Mouse (Mus musculus): ENCODE data around the gene Vps33a. TPM values are rescaled to one million over a fixed set of nuclear protein-coding genes. Genes with fewer than 3 reads are reported as not detected.
A peak's percentile ranks its signal among the peaks of the same experiment; 100 is the strongest.
"Not testable (repeated sequence)": the region's sequence is repeated elsewhere in the genome, so short reads cannot be mapped to it uniquely, and the experiment has no call there.

The Vps33a gene
- polyA plus RNA-seq, 1 experiment from 2014 or later: 27.9 TPM

DNA sequence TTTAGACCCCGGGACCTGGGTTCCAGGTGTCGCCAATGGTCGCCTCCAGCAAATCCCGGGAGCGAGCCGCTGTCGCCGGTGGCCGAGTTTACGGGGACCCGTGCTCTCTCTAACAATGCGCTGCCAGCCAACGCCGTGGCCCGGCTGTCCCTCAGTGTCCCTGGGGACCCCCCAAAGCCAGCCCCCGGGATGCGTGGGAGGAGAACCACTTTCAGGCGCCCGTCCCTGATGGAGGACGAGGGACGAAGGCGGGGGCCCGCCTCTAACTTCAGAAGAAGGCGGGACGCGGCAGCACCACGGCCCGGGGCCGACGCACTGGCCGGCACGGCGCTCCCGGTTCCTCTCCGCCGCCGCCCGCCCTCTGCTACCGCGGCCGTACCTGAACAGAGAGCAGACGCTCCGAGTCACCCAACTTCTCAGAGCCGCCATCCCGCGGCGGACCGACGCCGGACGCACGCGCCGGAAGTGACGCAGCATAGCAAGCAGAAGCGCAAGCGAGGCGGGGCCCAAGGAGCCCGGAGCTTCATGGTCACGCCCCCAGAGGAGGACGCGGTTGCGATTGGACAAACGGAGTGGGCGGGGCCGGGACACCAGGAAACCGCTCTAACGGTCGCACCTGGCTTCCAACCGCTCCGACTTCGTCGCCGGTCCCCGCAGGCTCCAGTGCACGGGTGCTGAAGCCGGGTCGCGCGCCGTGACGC is 49.0 kb downstream of the Vps33a start, which contains the start of gene Diablo:
Gene Diablo, minus strand, starts transcription at position 485 of the 701 bp plus-strand sequence.
- Histone ChIP-seq H3K9me3 (replicated peaks; ENCODE audit: control insufficient read depth, low read length) (no peaks in the 10 kb centered on the region), H3K27ac (replicated peaks; ENCODE audit: low read depth, low read length) (peak within 1 kb of the TSS; percentile 52; the same call in 1 of the 2 replicates), H3K36me3 (replicated peaks; ENCODE audit: control insufficient read depth, insufficient read depth, low read depth, low read length) (no peaks in the 10 kb centered on the region), H3K4me1 (ENCODE audit: control insufficient read depth, insufficient read depth, low read length) (no peaks in the 10 kb centered on the region; the same call in 1 of the 2 replicates), H3K9ac (replicated peaks; ENCODE audit: low read length) (peak within 1 kb of the TSS; percentile 88), H3K4me3 (ENCODE audit: low read depth, low read length) (peak within 1 kb of the TSS; percentile 97), H3K27me3 (ENCODE audit: control insufficient read depth, insufficient read depth, low read length) (no peaks in the 10 kb centered on the region), H3K4me2 (ENCODE audit: low read depth, low read length) (peak within 1 kb of the TSS; percentile 89)
- WGBS: under 1% methylated on average over 74 of the region's 82 CpGs
- DNase-seq (ENCODE audit: low spot score): peak; percentile 100
- peak; percentile 92 for ATAC-seq (replicated peaks; ENCODE audit: insufficient number of reproducible peaks, low FRiP score, low TSS enrichment, low read depth)

DNA sequence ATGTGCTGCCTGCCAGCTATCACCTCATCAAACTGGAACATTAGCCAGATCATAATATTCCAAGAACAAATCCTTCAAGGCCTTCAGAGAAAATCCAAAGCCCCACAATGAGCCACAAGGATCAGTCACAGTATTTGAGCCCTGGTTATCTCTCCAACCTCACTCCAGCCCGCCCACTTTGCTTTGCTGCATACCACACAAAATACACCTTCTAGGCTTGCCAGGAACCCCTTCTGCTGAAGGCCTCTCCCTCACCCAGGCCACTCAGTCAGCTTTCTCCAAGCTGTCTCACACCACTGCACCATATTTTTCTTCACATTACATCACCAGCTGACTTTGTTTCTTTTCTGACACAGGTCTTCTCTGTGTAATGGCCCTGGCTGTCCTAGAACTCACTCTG is 50.7 kb downstream of the Vps33a start:
- Histone ChIP-seq H3K4me2 (ENCODE audit: low read depth, low read length) (no peak overlapping the region), H3K27me3 (ENCODE audit: control insufficient read depth, insufficient read depth, low read length) (no peaks in the 10 kb centered on the region), H3K36me3 (replicated peaks; ENCODE audit: control insufficient read depth, insufficient read depth, low read depth, low read length) (no peaks in the 10 kb centered on the region), H3K27ac (replicated peaks; ENCODE audit: low read depth, low read length) (no peak overlapping the region), H3K9ac (replicated peaks; ENCODE audit: low read length) (no peak overlapping the region), H3K4me3 (ENCODE audit: low read depth, low read length) (no peak overlapping the region), H3K9me3 (replicated peaks; ENCODE audit: control insufficient read depth, low read length) (no peaks in the 10 kb centered on the region), H3K4me1 (ENCODE audit: control insufficient read depth, insufficient read depth, low read length) (no peaks in the 10 kb centered on the region; the same call in 1 of the 2 replicates)
- WGBS: 84% methylated on average over 1 of the region's 1 CpGs
- ATAC-seq (replicated peaks; ENCODE audit: insufficient number of reproducible peaks, low FRiP score, low TSS enrichment, low read depth): no peak
- no peak for DNase-seq (ENCODE audit: low spot score)

DNA sequence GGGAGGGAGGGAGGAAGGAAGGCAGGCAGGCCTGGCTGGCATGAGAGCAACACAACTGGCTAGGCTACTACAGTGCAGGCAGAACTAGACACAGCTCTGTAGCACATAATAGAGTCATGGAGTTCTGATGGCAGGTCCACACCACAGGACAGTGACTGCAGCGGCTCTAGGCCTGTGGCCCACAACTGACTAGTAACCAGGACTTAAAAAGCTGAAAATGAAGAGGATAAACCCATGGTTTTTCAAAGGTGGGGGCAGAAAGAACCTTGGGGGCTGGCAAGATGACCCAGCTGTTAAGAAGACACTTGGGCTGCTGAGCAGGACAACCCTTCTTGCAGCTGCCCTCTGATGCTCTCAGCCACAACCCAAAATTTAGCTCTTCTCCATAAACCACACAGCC is 51.2 kb downstream of the Vps33a start:
- Histone ChIP-seq H3K4me2 (ENCODE audit: low read depth, low read length) (no peak overlapping the region), H3K36me3 (replicated peaks; ENCODE audit: control insufficient read depth, insufficient read depth, low read depth, low read length) (no peaks in the 10 kb centered on the region), H3K27me3 (ENCODE audit: control insufficient read depth, insufficient read depth, low read length) (no peaks in the 10 kb centered on the region), H3K9me3 (replicated peaks; ENCODE audit: control insufficient read depth, low read length) (no peaks in the 10 kb centered on the region), H3K9ac (replicated peaks; ENCODE audit: low read length) (no peak overlapping the region), H3K4me3 (ENCODE audit: low read depth, low read length) (no peak overlapping the region), H3K27ac (replicated peaks; ENCODE audit: low read depth, low read length) (no peak overlapping the region), H3K4me1 (ENCODE audit: control insufficient read depth, insufficient read depth, low read length) (no peaks in the 10 kb centered on the region; the same call in 1 of the 2 replicates)
- 88% methylated on average over 1 of the region's 1 CpGs for WGBS
- DNase-seq (ENCODE audit: low spot score) (no peak), ATAC-seq (replicated peaks; ENCODE audit: insufficient number of reproducible peaks, low FRiP score, low TSS enrichment, low read depth) (no peak)

DNA sequence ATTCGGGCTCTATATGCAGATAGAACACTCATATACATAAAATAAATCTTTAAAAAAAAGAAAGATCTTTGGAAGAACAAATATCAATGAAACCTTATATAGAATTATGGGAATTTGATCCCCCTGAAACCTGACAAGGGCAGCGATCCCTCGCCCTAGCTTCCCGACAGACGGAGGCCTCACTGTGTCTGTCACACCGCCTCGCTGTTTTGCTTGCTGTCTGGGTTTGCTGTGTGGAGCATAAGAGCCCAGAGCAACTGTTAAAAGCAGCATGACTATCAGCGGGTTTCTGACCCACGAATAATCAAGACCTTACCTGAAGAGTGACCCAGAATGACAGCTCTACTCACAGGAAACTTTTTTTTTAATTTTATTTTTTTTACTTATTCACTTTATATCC is 52.2 kb downstream of the Vps33a start:
- H3K27ac ChIP-seq (replicated peaks; ENCODE audit: low read depth, low read length): no peak overlapping the region
- 83% methylated on average over 9 of the region's 9 CpGs for WGBS

DNA sequence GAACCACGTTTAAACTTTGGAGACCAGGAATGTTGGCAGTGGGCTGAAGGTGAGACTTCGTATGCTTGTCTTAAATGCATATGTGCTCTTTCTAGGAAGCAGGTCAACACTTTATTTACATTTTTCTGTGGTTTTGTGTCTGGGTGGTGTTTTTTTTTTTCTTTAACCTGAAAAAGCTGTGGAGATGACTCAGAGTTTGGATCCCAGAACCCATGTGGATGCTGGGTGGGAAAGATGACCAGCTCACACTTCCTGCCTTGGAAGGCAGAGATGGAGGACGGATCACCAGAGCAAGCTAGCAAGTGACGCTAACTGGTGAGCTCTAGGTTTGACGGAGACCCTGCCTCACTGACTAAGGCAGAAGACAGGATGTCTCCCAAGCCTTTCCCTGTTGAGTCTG is 58.0 kb downstream of the Vps33a start:
- WGBS: 88% methylated on average over 5 of the region's 5 CpGs
- Histone ChIP-seq H3K9me3 (replicated peaks; ENCODE audit: control insufficient read depth, low read length) (no peaks in the 10 kb centered on the region), H3K4me2 (ENCODE audit: low read depth, low read length) (no peak overlapping the region), H3K36me3 (replicated peaks; ENCODE audit: control insufficient read depth, insufficient read depth, low read depth, low read length) (no peaks in the 10 kb centered on the region; the same call in 1 of the 2 replicates), H3K9ac (replicated peaks; ENCODE audit: low read length) (no peak overlapping the region), H3K4me1 (ENCODE audit: control insufficient read depth, insufficient read depth, low read length) (no peaks in the 10 kb centered on the region), H3K27ac (replicated peaks; ENCODE audit: low read depth, low read length) (no peak overlapping the region), H3K4me3 (ENCODE audit: low read depth, low read length) (no peak overlapping the region), H3K27me3 (ENCODE audit: control insufficient read depth, insufficient read depth, low read length) (no peaks in the 10 kb centered on the region)
- ATAC-seq (replicated peaks; ENCODE audit: insufficient number of reproducible peaks, low FRiP score, low TSS enrichment, low read depth) (no peak), DNase-seq (ENCODE audit: low spot score) (no peak)

More for the DNA sequence above, 52.2 kb downstream of the Vps33a start:
- Histone ChIP-seq H3K4me3 (ENCODE audit: low read depth, low read length) (no peak overlapping the region), H3K27me3 (ENCODE audit: control insufficient read depth, insufficient read depth, low read length) (no peaks in the 10 kb centered on the region), H3K9me3 (replicated peaks; ENCODE audit: control insufficient read depth, low read length) (no peaks in the 10 kb centered on the region), H3K4me1 (ENCODE audit: control insufficient read depth, insufficient read depth, low read length) (no peaks in the 10 kb centered on the region; the same call in 1 of the 2 replicates), H3K36me3 (replicated peaks; ENCODE audit: control insufficient read depth, insufficient read depth, low read depth, low read length) (no peaks in the 10 kb centered on the region), H3K9ac (replicated peaks; ENCODE audit: low read length) (no peak overlapping the region), H3K4me2 (ENCODE audit: low read depth, low read length) (no peak overlapping the region)
- DNase-seq (ENCODE audit: low spot score): no peak
- no peak for ATAC-seq (replicated peaks; ENCODE audit: insufficient number of reproducible peaks, low FRiP score, low TSS enrichment, low read depth)

DNA sequence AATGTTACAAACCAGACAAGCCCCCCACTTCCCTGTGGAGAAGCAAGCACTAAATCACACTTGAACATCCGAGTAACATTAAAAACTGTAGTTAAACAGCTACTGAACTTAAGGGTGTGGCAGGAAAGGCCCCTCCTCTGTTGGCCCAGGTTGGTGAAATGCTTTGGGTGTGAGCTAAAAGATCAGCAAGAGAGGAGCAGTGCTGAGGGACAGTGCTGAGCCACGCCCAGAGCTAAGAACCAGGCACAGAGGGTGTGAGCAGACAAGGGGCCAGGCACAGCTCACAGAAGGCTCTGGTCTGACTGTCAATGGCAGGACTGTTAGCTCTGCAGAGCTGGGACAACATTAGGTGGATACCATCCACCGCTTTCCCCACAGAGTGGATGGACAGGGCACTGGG is 60.7 kb downstream of the Vps33a start:
- Histone ChIP-seq H3K36me3 (replicated peaks; ENCODE audit: control insufficient read depth, insufficient read depth, low read depth, low read length) (no peaks in the 10 kb centered on the region; the same call in 1 of the 2 replicates), H3K9me3 (replicated peaks; ENCODE audit: control insufficient read depth, low read length) (no peaks in the 10 kb centered on the region), H3K9ac (replicated peaks; ENCODE audit: low read length) (no peak overlapping the region), H3K4me1 (ENCODE audit: control insufficient read depth, insufficient read depth, low read length) (no peaks in the 10 kb centered on the region), H3K27me3 (ENCODE audit: control insufficient read depth, insufficient read depth, low read length) (no peaks in the 10 kb centered on the region), H3K4me3 (ENCODE audit: low read depth, low read length) (no peak overlapping the region), H3K4me2 (ENCODE audit: low read depth, low read length) (no peak overlapping the region), H3K27ac (replicated peaks; ENCODE audit: low read depth, low read length) (no peak overlapping the region)
- WGBS: 85% methylated on average over 3 of the region's 3 CpGs
- DNase-seq (ENCODE audit: low spot score): no peak
- no peak for ATAC-seq (replicated peaks; ENCODE audit: insufficient number of reproducible peaks, low FRiP score, low TSS enrichment, low read depth)

DNA sequence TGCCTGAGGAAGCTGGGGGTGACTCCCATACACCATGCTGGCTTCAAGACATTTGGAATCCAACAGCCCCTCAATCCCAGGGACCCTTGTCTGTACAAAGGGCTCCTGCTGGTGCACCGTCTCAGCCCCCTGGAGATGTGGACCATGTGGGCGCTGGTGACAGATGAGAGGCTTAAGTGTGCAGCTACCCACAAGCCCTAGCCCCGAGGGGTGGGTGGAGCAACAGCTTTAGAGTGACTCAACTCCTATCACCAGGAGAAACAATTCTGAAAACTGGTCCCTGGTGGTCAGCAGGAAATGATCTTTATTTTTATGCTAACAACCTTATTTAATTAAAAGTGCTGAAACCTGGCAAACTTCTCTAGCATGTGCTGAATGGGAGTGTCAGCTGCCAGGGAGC is 61.4 kb downstream of the Vps33a start:
- H3K27ac ChIP-seq (replicated peaks; ENCODE audit: low read depth, low read length); H3K9ac ChIP-seq (replicated peaks; ENCODE audit: low read length); H3K4me1 ChIP-seq (ENCODE audit: control insufficient read depth, insufficient read depth, low read length); H3K9me3 ChIP-seq (replicated peaks; ENCODE audit: control insufficient read depth, low read length); H3K36me3 ChIP-seq (replicated peaks; ENCODE audit: control insufficient read depth, insufficient read depth, low read depth, low read length); H3K27me3 ChIP-seq (ENCODE audit: control insufficient read depth, insufficient read depth, low read length); H3K4me3 ChIP-seq (ENCODE audit: low read depth, low read length); DNase-seq (ENCODE audit: low spot score); ATAC-seq (replicated peaks; ENCODE audit: insufficient number of reproducible peaks, low FRiP score, low TSS enrichment, low read depth); H3K4me2 ChIP-seq (ENCODE audit: low read depth, low read length): not testable (repeated sequence)
- 72% methylated on average over 3 of the region's 3 CpGs for WGBS

DNA sequence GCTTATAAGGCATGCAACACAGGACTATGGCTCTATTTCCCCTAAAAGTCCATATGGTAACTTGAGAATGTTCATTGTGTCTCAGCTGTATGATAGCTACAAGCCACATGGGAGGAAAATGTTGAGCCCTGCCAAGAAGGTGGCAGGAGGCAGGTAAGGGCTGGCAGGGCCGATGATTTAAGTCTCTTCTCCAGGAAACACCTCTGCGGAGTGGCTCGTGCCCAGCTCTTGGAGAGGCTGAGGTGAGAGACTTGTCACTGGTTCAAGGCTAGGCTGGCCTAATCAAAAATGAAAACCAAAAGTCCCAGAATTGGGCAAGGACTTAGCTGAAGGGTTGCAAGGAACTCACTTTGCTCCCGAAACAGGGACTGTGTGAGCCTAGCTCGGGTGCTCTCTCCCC is 62.7 kb downstream of the Vps33a start, which contains the start of gene B3gnt4:
Gene B3gnt4, plus strand, starts transcription at position 301 of the 400 bp plus-strand sequence.
- H3K4me2 ChIP-seq (ENCODE audit: low read depth, low read length): no peak within 1 kb of the TSS
- ATAC-seq (replicated peaks; ENCODE audit: insufficient number of reproducible peaks, low FRiP score, low TSS enrichment, low read depth) (no peak), DNase-seq (ENCODE audit: low spot score) (no peak)
- no peaks in the 10 kb centered on the region for H3K27me3 ChIP-seq (ENCODE audit: control insufficient read depth, insufficient read depth, low read length)
- no peaks in the 10 kb centered on the region; the same call in 1 of the 2 replicates for H3K36me3 ChIP-seq (replicated peaks; ENCODE audit: control insufficient read depth, insufficient read depth, low read depth, low read length)
- no peaks in the 10 kb centered on the region for H3K9me3 ChIP-seq (replicated peaks; ENCODE audit: control insufficient read depth, low read length)
- H3K27ac ChIP-seq (replicated peaks; ENCODE audit: low read depth, low read length): no peak within 1 kb of the TSS
- WGBS: 89% methylated on average over 5 of the region's 5 CpGs
- H3K4me1 ChIP-seq (ENCODE audit: control insufficient read depth, insufficient read depth, low read length): no peaks in the 10 kb centered on the region
- H3K9ac ChIP-seq (replicated peaks; ENCODE audit: low read length): no peak within 1 kb of the TSS
- H3K4me3 ChIP-seq (ENCODE audit: low read depth, low read length): no peak within 1 kb of the TSS
